Mouse (Mus musculus): Measurements from ENCODE around the gene 1700029H14Rik. TPM values are rescaled to one million over a fixed set of nuclear protein-coding genes. Genes with fewer than 3 reads are reported as not detected.
A peak's percentile ranks its signal among the peaks of the same experiment; 100 is the strongest.

Gene 1700029H14Rik
- polyA plus RNA-seq, 1 experiment, result 0.11 TPM

GRCm38 (mm10) chr8:13595861-13596260 is 33.6 kb upstream of the 1700029H14Rik start:
- Histone ChIP-seq H3K4me3 (replicated peaks; ENCODE audit: extremely low read depth, low read depth, low read length) (no peak overlapping the region), H3K4me1 (ENCODE audit: control insufficient read depth, insufficient read depth, low read length) (peaks cover 11% of the 10 kb centered on the region)
- TF ChIP-seq POLR2A (IDR thresholded peaks at IDR 0.05; ENCODE audit: borderline replicate concordance, extremely low read depth, low read depth, low read length) (no peak), CTCF (IDR thresholded peaks at IDR 0.05; ENCODE audit: insufficient read depth, low read length) (peak; percentile 17; the same call in 1 of the 2 replicates)
- no peak for DNase-seq
- 84% methylated on average over 6 of the region's 6 CpGs for WGBS

GRCm38 (mm10) chr8:13594884-13595323 is 32.6 kb upstream of the 1700029H14Rik start:
- WGBS, result 55% methylated on average over 11 of the region's 11 CpGs
- TF ChIP-seq CTCF (IDR thresholded peaks at IDR 0.05; ENCODE audit: insufficient read depth, low read length), result no peak
- TF ChIP-seq POLR2A (IDR thresholded peaks at IDR 0.05; ENCODE audit: borderline replicate concordance, extremely low read depth, low read depth, low read length), result no peak
- DNase-seq, result peak; percentile 14
- Histone ChIP-seq H3K4me1 (ENCODE audit: control insufficient read depth, insufficient read depth, low read length) (peaks cover 4% of the 10 kb centered on the region; the same call in 1 of the 2 replicates), H3K4me3 (replicated peaks; ENCODE audit: extremely low read depth, low read depth, low read length) (no peak overlapping the region)

GRCm38 (mm10) chr8:13593340-13593739 is 31.1 kb upstream of the 1700029H14Rik start:
- Histone ChIP-seq H3K4me1 (ENCODE audit: control insufficient read depth, insufficient read depth, low read length) (peaks cover 2% of the 10 kb centered on the region; the same call in 1 of the 2 replicates), H3K4me3 (replicated peaks; ENCODE audit: extremely low read depth, low read depth, low read length) (no peak overlapping the region)
- TF ChIP-seq POLR2A (IDR thresholded peaks at IDR 0.05; ENCODE audit: borderline replicate concordance, extremely low read depth, low read depth, low read length), result no peak
- WGBS, result 72% methylated on average over 8 of the region's 8 CpGs
- no peak for DNase-seq

- H3K4me3 ChIP-seq (replicated peaks; ENCODE audit: extremely low read depth, low read depth, low read length), result no peak overlapping the region
- peaks cover 2% of the 10 kb centered on the region; the same call in 1 of the 2 replicates for H3K4me1 ChIP-seq (ENCODE audit: control insufficient read depth, insufficient read depth, low read length)
- DNase-seq, result no peak
- WGBS, result 87% methylated on average over 6 of the region's 6 CpGs
- no peak for TF ChIP-seq CTCF (IDR thresholded peaks at IDR 0.05; ENCODE audit: insufficient read depth, low read length)
- no peak for TF ChIP-seq POLR2A (IDR thresholded peaks at IDR 0.05; ENCODE audit: borderline replicate concordance, extremely low read depth, low read depth, low read length)
Observed at GRCm38 (mm10) chr8:13591246-13591645, 29.0 kb upstream of the 1700029H14Rik start.

- DNase-seq, result no peak
Observed at GRCm38 (mm10) chr8:13589071-13589470, 26.8 kb upstream of the 1700029H14Rik start.

GRCm38 (mm10) chr8:13584652-13585051 is 22.4 kb upstream of the 1700029H14Rik start:
- 70% methylated on average over 8 of the region's 8 CpGs for WGBS
- TF ChIP-seq POLR2A (IDR thresholded peaks at IDR 0.05; ENCODE audit: borderline replicate concordance, extremely low read depth, low read depth, low read length) (no peak), CTCF (IDR thresholded peaks at IDR 0.05; ENCODE audit: insufficient read depth, low read length) (no peak)
- no peaks in the 10 kb centered on the region for H3K4me1 ChIP-seq (ENCODE audit: control insufficient read depth, insufficient read depth, low read length)
- DNase-seq, result no peak
- no peak overlapping the region for H3K4me3 ChIP-seq (replicated peaks; ENCODE audit: extremely low read depth, low read depth, low read length)

More at GRCm38 (mm10) chr8:13589071-13589470, 26.8 kb upstream of the 1700029H14Rik start:
- H3K4me1 ChIP-seq (ENCODE audit: control insufficient read depth, insufficient read depth, low read length), result no peaks in the 10 kb centered on the region
- no peak overlapping the region for H3K4me3 ChIP-seq (replicated peaks; ENCODE audit: extremely low read depth, low read depth, low read length)
- WGBS, result 72% methylated on average over 6 of the region's 6 CpGs
- TF ChIP-seq CTCF (IDR thresholded peaks at IDR 0.05; ENCODE audit: insufficient read depth, low read length), result no peak
- TF ChIP-seq POLR2A (IDR thresholded peaks at IDR 0.05; ENCODE audit: borderline replicate concordance, extremely low read depth, low read depth, low read length), result no peak

- Histone ChIP-seq H3K4me1 (ENCODE audit: control insufficient read depth, insufficient read depth, low read length) (no peaks in the 10 kb centered on the region), H3K4me3 (replicated peaks; ENCODE audit: extremely low read depth, low read depth, low read length) (no peak overlapping the region)
- 92% methylated on average over 6 of the region's 6 CpGs for WGBS
- DNase-seq, result no peak
- TF ChIP-seq CTCF (IDR thresholded peaks at IDR 0.05; ENCODE audit: insufficient read depth, low read length), result no peak
- TF ChIP-seq POLR2A (IDR thresholded peaks at IDR 0.05; ENCODE audit: borderline replicate concordance, extremely low read depth, low read depth, low read length), result no peak
Observed at GRCm38 (mm10) chr8:13577869-13578268, 15.6 kb upstream of the 1700029H14Rik start.

- H3K4me3 ChIP-seq (replicated peaks; ENCODE audit: extremely low read depth, low read depth, low read length), result no peak overlapping the region
- no peak for DNase-seq
- no peaks in the 10 kb centered on the region for H3K4me1 ChIP-seq (ENCODE audit: control insufficient read depth, insufficient read depth, low read length)
- WGBS, result 83% methylated on average over 11 of the region's 11 CpGs
- TF ChIP-seq CTCF (IDR thresholded peaks at IDR 0.05; ENCODE audit: insufficient read depth, low read length) (no peak), POLR2A (IDR thresholded peaks at IDR 0.05; ENCODE audit: borderline replicate concordance, extremely low read depth, low read depth, low read length) (no peak)
Observed at GRCm38 (mm10) chr8:13571999-13572398, 9.7 kb upstream of the 1700029H14Rik start.

GRCm38 (mm10) chr8:13557526-13557925 is 4.7 kb downstream of the 1700029H14Rik start:
- DNase-seq, result no peak
- TF ChIP-seq POLR2A (IDR thresholded peaks at IDR 0.05; ENCODE audit: borderline replicate concordance, extremely low read depth, low read depth, low read length), result no peak
- TF ChIP-seq CTCF (IDR thresholded peaks at IDR 0.05; ENCODE audit: insufficient read depth, low read length), result no peak
- no peaks in the 10 kb centered on the region for H3K4me1 ChIP-seq (ENCODE audit: control insufficient read depth, insufficient read depth, low read length)
- WGBS, result 67% methylated on average over 2 of the region's 2 CpGs
- H3K4me3 ChIP-seq (replicated peaks; ENCODE audit: extremely low read depth, low read depth, low read length), result no peak overlapping the region

GRCm38 (mm10) chr8:13551574-13551830 is 10.8 kb downstream of the 1700029H14Rik start:
- Histone ChIP-seq H3K4me3 (replicated peaks; ENCODE audit: extremely low read depth, low read depth, low read length) (no peak overlapping the region), H3K4me1 (ENCODE audit: control insufficient read depth, insufficient read depth, low read length) (peaks cover 8% of the 10 kb centered on the region)
- 89% methylated on average over 6 of the region's 6 CpGs for WGBS
- no peak for DNase-seq
- TF ChIP-seq POLR2A (IDR thresholded peaks at IDR 0.05; ENCODE audit: borderline replicate concordance, extremely low read depth, low read depth, low read length) (no peak), CTCF (IDR thresholded peaks at IDR 0.05; ENCODE audit: insufficient read depth, low read length) (no peak)

Measured in lung, adult 2 months (tissue).